Mouse (Mus musculus): ENCODE measurements around the gene Mfap2. TPM values are rescaled to one million over a fixed set of nuclear protein-coding genes. Genes with fewer than 3 reads are reported as not detected.

Mfap2 gene
- polyA plus RNA-seq, 1 experiment from 2014 or later = 128 TPM

DNA sequence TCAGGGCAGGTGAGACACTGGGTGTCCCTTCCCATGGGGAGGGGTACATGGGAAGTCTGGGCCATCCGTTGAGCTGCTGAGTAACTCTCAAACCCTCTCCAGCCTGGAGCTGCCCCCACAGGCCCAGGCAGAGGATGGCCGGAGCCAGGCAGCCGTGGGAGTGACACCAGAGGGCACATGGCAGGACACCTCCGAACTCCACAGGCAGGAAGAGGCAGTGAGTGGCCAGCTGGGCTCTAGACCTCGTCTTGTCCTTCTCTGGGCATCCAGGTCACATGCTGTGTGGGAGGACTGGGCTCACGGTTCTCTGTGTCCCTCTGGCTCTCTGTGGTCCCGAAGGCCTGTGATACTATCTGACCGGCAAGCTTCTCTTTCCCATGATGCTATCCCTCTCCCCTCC lies 16.4 kb upstream of the Mfap2 start:
- H3K9ac ChIP-seq (ENCODE audit: low read depth, low read length) = no peak overlapping the region
- H3K4me2 ChIP-seq = no peak overlapping the region
- H3K4me1 ChIP-seq (replicated peaks; ENCODE audit: control insufficient read depth, insufficient read depth, low read length) = peaks cover 7% of the 10 kb centered on the region
- peaks cover 15% of the 10 kb centered on the region for H3K36me3 ChIP-seq (ENCODE audit: control insufficient read depth, insufficient read depth, low read length)
- DNase-seq (ENCODE audit: low spot score) (no peak), ATAC-seq (replicated peaks; ENCODE audit: low FRiP score) (no peak)
- H3K9me3 ChIP-seq (ENCODE audit: control insufficient read depth, low read length) = no peaks in the 10 kb centered on the region
- H3K27ac ChIP-seq (ENCODE audit: low read depth, low read length) = no peak overlapping the region
- 78% methylated on average over 8 of the region's 8 CpGs for WGBS
- no peak overlapping the region for H3K4me3 ChIP-seq (ENCODE audit: low read depth, low read length)
- no peaks in the 10 kb centered on the region for H3K27me3 ChIP-seq (replicated peaks; ENCODE audit: control insufficient read depth, insufficient read depth, low read length)

DNA sequence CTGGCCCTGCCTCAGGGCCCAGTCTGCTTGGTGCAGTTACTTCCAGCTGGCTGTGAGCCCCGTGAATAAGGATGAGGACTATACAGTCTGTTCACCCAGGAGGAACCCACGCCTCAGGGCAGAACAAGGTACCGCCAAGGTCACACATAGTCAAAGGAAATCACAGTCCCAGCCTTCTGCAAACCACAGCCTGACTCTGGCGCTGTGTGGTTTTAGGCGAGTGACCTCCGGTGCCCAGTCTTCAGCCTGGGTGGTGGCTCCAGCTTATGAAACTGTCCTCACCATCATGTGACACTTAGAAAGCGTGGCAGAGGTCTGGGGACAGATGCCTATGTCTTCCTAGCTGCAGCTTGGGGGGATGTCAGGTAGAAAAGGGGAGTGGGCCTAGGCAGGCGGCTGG lies 14.4 kb upstream of the Mfap2 start:
- Histone ChIP-seq H3K27me3 (replicated peaks; ENCODE audit: control insufficient read depth, insufficient read depth, low read length) (no peaks in the 10 kb centered on the region), H3K27ac (ENCODE audit: low read depth, low read length) (no peak overlapping the region), H3K9me3 (ENCODE audit: control insufficient read depth, low read length) (no peaks in the 10 kb centered on the region), H3K36me3 (ENCODE audit: control insufficient read depth, insufficient read depth, low read length) (peaks cover 22% of the 10 kb centered on the region), H3K4me2 (no peak overlapping the region), H3K4me3 (ENCODE audit: low read depth, low read length) (no peak overlapping the region), H3K4me1 (replicated peaks; ENCODE audit: control insufficient read depth, insufficient read depth, low read length) (no peaks in the 10 kb centered on the region; the same call in 1 of the 2 replicates), H3K9ac (ENCODE audit: low read depth, low read length) (no peak overlapping the region)
- no peak for ATAC-seq (replicated peaks; ENCODE audit: low FRiP score)
- 86% methylated on average over 8 of the region's 8 CpGs for WGBS
- no peak for DNase-seq (ENCODE audit: low spot score)

DNA sequence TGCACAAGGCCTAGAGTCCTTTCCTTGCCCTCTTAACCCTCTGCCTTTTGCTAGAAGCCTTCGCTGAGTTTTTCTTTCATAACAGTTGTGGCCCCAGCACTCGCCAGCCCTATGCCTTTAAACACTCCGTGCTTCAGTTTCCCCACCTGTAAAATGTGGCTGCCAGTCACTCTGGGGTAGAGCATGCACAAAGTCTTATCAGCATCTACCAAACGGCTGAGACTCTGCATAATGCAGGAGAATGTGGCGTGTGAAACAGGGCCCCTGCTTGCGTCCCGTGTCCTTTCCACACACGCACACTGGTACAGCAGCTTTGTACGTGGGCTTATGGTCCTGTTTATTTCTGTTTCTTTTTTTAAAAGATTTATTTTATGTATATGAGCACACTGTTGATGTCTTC lies 13.4 kb upstream of the Mfap2 start:
- 71% methylated on average over 9 of the region's 9 CpGs for WGBS
- Histone ChIP-seq H3K27me3 (replicated peaks; ENCODE audit: control insufficient read depth, insufficient read depth, low read length) (no peaks in the 10 kb centered on the region), H3K9ac (ENCODE audit: low read depth, low read length) (no peak overlapping the region), H3K4me2 (no peak overlapping the region), H3K4me1 (replicated peaks; ENCODE audit: control insufficient read depth, insufficient read depth, low read length) (no peaks in the 10 kb centered on the region; the same call in 1 of the 2 replicates), H3K27ac (ENCODE audit: low read depth, low read length) (peak overlapping the region; percentile 45; the same call in 1 of the 2 replicates), H3K4me3 (ENCODE audit: low read depth, low read length) (no peak overlapping the region), H3K36me3 (ENCODE audit: control insufficient read depth, insufficient read depth, low read length) (peaks cover 23% of the 10 kb centered on the region), H3K9me3 (ENCODE audit: control insufficient read depth, low read length) (no peaks in the 10 kb centered on the region)
- peak; percentile 73 for ATAC-seq (replicated peaks; ENCODE audit: low FRiP score)
- DNase-seq (ENCODE audit: low spot score) = no peak

DNA sequence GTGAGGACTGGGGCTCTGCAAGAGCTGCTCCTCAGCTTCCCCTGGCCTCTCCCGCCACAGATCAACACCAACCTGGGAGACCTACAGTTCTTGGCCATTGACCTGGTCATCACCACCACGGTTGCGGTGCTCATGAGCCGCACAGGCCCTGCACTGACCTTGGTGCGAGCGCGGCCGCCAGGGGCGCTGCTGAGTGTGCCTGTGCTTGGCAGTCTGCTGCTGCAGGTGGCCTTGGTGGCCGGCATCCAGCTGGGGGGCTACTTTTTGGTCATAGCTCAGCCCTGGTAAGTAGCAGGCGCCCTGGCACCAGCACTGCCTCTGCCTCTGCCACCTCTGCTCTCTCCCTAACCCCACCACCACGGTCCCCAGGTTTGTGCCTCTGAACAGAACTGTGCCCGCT lies 4.2 kb upstream of the Mfap2 start:
- 86% methylated on average over 13 of the region's 13 CpGs for WGBS
- no peak overlapping the region for H3K9ac ChIP-seq (ENCODE audit: low read depth, low read length)
- DNase-seq (ENCODE audit: low spot score) (no peak), ATAC-seq (replicated peaks; ENCODE audit: low FRiP score) (no peak)
- H3K4me3 ChIP-seq (ENCODE audit: low read depth, low read length) = no peak overlapping the region
- peaks cover 13% of the 10 kb centered on the region for H3K4me1 ChIP-seq (replicated peaks; ENCODE audit: control insufficient read depth, insufficient read depth, low read length)
- H3K9me3 ChIP-seq (ENCODE audit: control insufficient read depth, low read length) = no peaks in the 10 kb centered on the region
- no peak overlapping the region for H3K27ac ChIP-seq (ENCODE audit: low read depth, low read length)
- H3K27me3 ChIP-seq (replicated peaks; ENCODE audit: control insufficient read depth, insufficient read depth, low read length) = peaks cover 9% of the 10 kb centered on the region; the same call in 1 of the 2 replicates
- peaks cover 33% of the 10 kb centered on the region for H3K36me3 ChIP-seq (ENCODE audit: control insufficient read depth, insufficient read depth, low read length)
- no peak overlapping the region for H3K4me2 ChIP-seq

DNA sequence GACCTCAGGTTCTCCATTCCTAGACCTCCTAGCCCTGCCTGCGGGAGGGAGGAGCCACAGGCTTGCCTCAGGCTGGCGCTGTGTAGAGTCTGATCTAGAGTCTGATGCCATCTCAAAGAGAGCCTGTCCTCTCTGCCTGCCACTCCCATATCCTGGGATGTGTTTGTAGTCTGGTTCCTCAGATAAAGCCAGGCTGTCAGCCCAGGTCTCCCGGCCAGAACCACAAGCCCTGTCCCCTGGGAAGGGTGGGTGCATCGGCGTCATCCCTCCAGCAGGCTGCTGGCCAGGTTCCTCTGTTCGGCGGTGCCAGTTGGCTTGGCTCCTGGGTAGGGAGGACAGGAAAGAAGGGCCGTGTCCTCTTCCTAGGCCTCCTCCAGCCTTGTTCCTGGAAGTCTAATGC lies 2.2 kb upstream of the Mfap2 start:
- no peak overlapping the region for H3K9ac ChIP-seq (ENCODE audit: low read depth, low read length)
- peak; percentile 81 for ATAC-seq (replicated peaks; ENCODE audit: low FRiP score)
- no peak overlapping the region for H3K4me3 ChIP-seq (ENCODE audit: low read depth, low read length)
- 65% methylated on average over 8 of the region's 8 CpGs for WGBS
- peaks cover 30% of the 10 kb centered on the region for H3K36me3 ChIP-seq (ENCODE audit: control insufficient read depth, insufficient read depth, low read length)
- peak overlapping the region; percentile 25; the same call in 1 of the 2 replicates for H3K27ac ChIP-seq (ENCODE audit: low read depth, low read length)
- peaks cover 16% of the 10 kb centered on the region for H3K4me1 ChIP-seq (replicated peaks; ENCODE audit: control insufficient read depth, insufficient read depth, low read length)
- no peak overlapping the region for H3K4me2 ChIP-seq
- no peak for DNase-seq (ENCODE audit: low spot score)
- H3K27me3 ChIP-seq (replicated peaks; ENCODE audit: control insufficient read depth, insufficient read depth, low read length) = peaks cover 16% of the 10 kb centered on the region
- no peaks in the 10 kb centered on the region for H3K9me3 ChIP-seq (ENCODE audit: control insufficient read depth, low read length)

DNA sequence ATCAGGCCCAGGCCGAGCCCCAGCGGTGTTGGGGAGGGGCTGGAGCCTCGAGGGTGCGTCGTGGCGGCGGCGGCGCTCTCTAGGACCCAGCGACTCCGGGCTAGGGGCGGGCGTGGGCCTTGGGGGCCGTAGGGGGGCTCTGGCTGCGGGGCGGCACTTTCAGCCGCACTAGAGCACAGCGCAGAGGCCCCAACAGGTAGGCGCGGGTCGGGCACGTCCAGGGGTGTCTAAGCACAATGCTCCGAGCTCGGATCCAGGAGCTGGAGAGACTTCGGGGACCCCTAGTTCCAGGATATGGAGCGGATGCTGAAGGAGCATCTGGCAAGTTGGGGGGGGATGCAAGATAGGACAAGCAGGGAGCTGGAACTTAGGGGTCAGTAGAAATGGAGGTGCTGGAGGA lies 308 bp downstream of the Mfap2 start:
- H3K27me3 ChIP-seq (replicated peaks; ENCODE audit: control insufficient read depth, insufficient read depth, low read length) = peaks cover 16% of the 10 kb centered on the region
- H3K9ac ChIP-seq (ENCODE audit: low read depth, low read length) = peak overlapping the region; percentile 58
- H3K4me3 ChIP-seq (ENCODE audit: low read depth, low read length) = peak overlapping the region; percentile 51
- peak overlapping the region; percentile 66 for H3K4me2 ChIP-seq
- peaks cover 16% of the 10 kb centered on the region for H3K4me1 ChIP-seq (replicated peaks; ENCODE audit: control insufficient read depth, insufficient read depth, low read length)
- WGBS = 2% methylated on average over 26 of the region's 26 CpGs
- H3K27ac ChIP-seq (ENCODE audit: low read depth, low read length) = peak overlapping the region; percentile 17; the same call in 1 of the 2 replicates
- DNase-seq (ENCODE audit: low spot score) (peak; percentile 73), ATAC-seq (replicated peaks; ENCODE audit: low FRiP score) (no peak; the same call in 1 of the 2 replicates)
- no peaks in the 10 kb centered on the region for H3K9me3 ChIP-seq (ENCODE audit: control insufficient read depth, low read length)
- peaks cover 17% of the 10 kb centered on the region for H3K36me3 ChIP-seq (ENCODE audit: control insufficient read depth, insufficient read depth, low read length)

DNA sequence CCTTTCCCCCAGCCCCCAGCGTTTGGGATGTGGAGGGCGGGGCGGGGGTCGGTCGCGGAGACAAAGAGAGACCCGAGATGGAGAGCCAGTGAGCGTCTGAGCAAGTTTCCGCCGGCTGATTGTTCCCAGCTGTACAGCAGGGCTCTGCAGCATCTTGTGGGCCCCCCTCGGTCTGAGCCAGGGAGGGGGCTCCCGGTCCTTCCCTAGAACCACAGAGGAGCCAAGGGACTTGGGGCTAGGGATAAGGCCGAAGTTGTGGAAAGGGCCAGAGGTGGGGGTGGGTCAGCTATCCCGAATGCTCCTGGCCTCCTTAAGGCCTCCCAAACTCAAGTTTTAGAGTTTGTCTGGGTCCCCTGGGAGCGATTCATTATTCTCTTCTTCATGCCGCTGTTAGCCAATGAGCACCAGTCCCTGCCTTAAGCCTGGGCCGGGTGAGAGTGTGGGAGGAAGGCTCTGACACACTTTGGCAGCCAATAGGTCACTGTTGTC lies 767 bp downstream of the Mfap2 start:
- H3K27ac ChIP-seq (ENCODE audit: low read depth, low read length) = peak overlapping the region; percentile 17; the same call in 1 of the 2 replicates
- 5% methylated on average over 17 of the region's 17 CpGs for WGBS
- peaks cover 16% of the 10 kb centered on the region for H3K4me1 ChIP-seq (replicated peaks; ENCODE audit: control insufficient read depth, insufficient read depth, low read length)
- H3K27me3 ChIP-seq (replicated peaks; ENCODE audit: control insufficient read depth, insufficient read depth, low read length) = peaks cover 16% of the 10 kb centered on the region
- H3K4me3 ChIP-seq (ENCODE audit: low read depth, low read length) = peak overlapping the region; percentile 51
- peaks cover 14% of the 10 kb centered on the region for H3K36me3 ChIP-seq (ENCODE audit: control insufficient read depth, insufficient read depth, low read length)
- peak overlapping the region; percentile 58 for H3K9ac ChIP-seq (ENCODE audit: low read depth, low read length)
- ATAC-seq (replicated peaks; ENCODE audit: low FRiP score) = no peak
- DNase-seq (ENCODE audit: low spot score) = no peak
- H3K4me2 ChIP-seq = peak overlapping the region; percentile 66
- no peaks in the 10 kb centered on the region for H3K9me3 ChIP-seq (ENCODE audit: control insufficient read depth, low read length)

DNA sequence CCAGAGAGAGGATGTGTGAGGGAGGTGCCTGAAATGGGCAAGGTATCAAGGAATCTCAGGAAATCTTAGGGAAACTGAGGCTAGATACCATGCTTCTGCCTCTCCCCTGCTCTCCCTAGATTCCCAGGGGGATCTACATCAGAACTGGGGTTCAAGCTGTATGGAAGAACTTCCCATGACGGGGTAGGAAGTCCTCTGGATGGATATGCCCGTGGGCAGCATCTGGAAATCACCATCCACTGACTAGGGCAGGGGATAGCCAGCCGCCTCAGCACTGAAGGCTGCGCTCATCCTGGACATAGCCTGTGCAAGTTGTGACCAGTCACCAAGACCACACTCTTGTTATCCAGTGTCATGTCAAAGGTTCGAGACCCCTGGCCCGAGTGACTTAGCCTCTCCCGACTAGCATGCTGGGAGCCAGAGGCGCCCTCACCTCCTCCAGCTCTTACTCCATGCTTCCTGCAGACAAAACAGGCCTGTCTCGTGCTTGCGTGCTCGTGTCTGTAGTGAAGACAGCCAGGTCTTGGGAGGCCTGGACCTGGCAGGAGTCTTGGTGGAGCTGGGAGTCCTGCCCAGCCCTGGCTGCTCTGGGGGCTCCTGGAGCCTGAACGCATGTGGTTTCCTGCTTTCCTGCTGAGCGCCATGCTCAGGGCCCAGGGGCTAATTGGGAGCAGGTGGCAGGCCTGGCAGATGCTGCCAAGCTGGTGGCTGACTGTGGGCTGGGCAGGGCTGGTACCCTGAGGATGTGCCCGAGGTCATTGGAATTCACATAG lies 1.5 kb downstream of the Mfap2 start:
- no peak overlapping the region for H3K9ac ChIP-seq (ENCODE audit: low read depth, low read length)
- DNase-seq (ENCODE audit: low spot score) (no peak), ATAC-seq (replicated peaks; ENCODE audit: low FRiP score) (no peak)
- peaks cover 16% of the 10 kb centered on the region for H3K27me3 ChIP-seq (replicated peaks; ENCODE audit: control insufficient read depth, insufficient read depth, low read length)
- H3K27ac ChIP-seq (ENCODE audit: low read depth, low read length) = no peak overlapping the region; the same call in 1 of the 2 replicates
- peaks cover 16% of the 10 kb centered on the region for H3K4me1 ChIP-seq (replicated peaks; ENCODE audit: control insufficient read depth, insufficient read depth, low read length)
- peak overlapping the region; percentile 66 for H3K4me2 ChIP-seq
- H3K9me3 ChIP-seq (ENCODE audit: control insufficient read depth, low read length) = no peaks in the 10 kb centered on the region
- WGBS = 66% methylated on average over 14 of the region's 14 CpGs
- H3K36me3 ChIP-seq (ENCODE audit: control insufficient read depth, insufficient read depth, low read length) = peaks cover 7% of the 10 kb centered on the region
- H3K4me3 ChIP-seq (ENCODE audit: low read depth, low read length) = peak overlapping the region; percentile 51

DNA sequence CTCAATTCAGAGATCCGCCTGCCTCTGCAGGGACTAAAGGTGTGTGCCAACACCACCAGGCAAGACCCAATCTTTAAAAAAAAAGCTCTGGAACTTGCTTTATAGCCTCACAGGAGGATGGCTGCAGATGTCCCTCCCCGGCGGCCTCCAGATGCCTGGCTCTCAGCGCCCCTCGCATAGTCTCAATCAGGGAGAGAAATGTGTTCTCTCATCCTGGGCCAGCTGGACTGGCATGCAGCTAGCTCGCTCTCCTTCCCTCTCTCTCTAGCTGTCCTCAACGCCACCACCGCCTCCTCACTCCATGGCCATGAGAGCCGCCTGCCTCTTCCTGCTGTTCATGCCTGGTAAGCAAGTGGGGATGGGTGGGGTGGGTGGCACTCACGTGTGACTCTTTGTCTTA lies 2.3 kb downstream of the Mfap2 start:
- H3K4me3 ChIP-seq (ENCODE audit: low read depth, low read length) = no peak overlapping the region

More for the DNA sequence above, 2.3 kb downstream of the Mfap2 start:
- Histone ChIP-seq H3K9ac (ENCODE audit: low read depth, low read length) (no peak overlapping the region), H3K27ac (ENCODE audit: low read depth, low read length) (no peak overlapping the region), H3K4me1 (replicated peaks; ENCODE audit: control insufficient read depth, insufficient read depth, low read length) (peaks cover 16% of the 10 kb centered on the region), H3K9me3 (ENCODE audit: control insufficient read depth, low read length) (no peaks in the 10 kb centered on the region), H3K36me3 (ENCODE audit: control insufficient read depth, insufficient read depth, low read length) (peaks cover 2% of the 10 kb centered on the region; the same call in 1 of the 2 replicates), H3K27me3 (replicated peaks; ENCODE audit: control insufficient read depth, insufficient read depth, low read length) (peaks cover 16% of the 10 kb centered on the region), H3K4me2 (no peak overlapping the region)
- 78% methylated on average over 10 of the region's 10 CpGs for WGBS
- ATAC-seq (replicated peaks; ENCODE audit: low FRiP score) (no peak), DNase-seq (ENCODE audit: low spot score) (no peak)
